Mouse (Mus musculus): ENCODE measurements around the gene 1700019N19Rik.

The 1700019N19Rik gene

DNA sequence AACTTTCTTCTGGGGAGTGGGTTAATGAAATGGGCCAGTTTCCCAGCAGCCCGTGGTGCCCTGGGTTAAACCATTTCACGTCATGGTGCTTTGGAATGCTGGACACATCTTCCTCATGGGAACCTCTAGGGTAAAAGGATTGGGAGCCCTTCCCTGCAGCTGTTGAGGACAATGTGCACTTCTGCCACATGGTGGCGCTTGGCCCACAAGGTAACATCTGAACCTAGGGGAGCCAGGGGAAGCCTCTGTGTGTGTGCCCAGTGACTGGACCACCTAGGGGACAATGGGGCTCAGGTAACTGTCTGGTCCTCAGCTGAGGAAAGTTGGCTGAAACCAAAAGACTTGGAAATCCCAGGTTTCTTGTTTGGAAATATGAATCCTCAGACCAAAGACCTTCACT is 12.1 kb upstream of the 1700019N19Rik start:
- DNase-seq (ENCODE audit: low spot score): no peak

DNA sequence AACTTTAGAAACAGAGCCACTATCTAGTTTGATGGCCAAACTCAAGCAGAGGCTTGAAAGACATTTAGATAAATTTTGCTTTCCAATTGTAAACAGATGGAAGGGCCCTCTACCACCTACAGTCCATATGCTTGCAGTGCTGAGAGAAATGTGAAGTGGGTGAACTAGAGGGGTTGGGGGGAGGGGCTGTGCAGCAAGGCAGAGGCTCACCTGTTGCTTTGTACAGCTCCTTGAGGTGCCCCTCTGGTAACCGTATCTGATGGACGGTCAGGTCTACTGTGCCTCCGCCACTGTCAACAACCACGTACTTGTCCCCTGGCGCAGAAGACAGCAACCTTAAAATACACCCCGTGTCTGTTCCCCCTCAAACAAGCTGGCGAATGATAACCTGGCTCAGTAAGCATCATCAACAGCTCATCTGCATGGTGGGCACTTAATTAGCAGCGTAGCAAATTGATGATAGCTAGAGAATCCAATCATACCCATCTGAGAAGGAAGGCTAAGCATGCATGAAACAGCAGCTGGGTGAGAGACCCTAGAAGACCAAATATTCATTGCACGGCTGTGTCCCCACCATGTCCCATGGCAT is 11.0 kb upstream of the 1700019N19Rik start:
- DNase-seq (ENCODE audit: low spot score): peak; percentile 53

DNA sequence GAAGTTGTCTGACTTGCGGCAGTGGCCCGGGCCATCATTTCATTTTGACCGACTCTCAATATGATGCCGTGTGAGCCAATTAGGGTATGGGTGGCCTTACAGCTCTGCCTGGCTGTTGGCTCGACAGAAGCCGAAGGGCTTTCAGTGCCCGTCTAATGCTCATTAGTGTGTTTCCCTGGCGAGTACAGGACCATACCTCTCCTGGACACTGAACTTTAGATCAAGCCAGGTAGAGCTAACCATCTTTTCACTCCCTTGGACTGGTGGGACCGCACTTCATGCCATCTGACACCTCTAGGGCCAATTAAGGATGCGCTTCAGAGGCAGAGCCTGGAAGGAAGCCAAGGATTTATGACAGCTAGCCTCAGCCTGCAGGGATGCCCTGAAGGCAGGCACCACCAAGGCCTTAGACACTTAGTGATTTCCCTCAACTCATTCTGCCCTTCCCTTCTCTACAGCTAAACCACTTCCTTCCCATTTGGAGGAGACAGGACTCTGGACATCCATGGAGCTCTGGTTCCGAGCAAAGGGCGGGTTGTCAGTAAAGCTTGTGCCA is 931 bp upstream of the 1700019N19Rik start:
- DNase-seq (ENCODE audit: low spot score): no peak

DNA sequence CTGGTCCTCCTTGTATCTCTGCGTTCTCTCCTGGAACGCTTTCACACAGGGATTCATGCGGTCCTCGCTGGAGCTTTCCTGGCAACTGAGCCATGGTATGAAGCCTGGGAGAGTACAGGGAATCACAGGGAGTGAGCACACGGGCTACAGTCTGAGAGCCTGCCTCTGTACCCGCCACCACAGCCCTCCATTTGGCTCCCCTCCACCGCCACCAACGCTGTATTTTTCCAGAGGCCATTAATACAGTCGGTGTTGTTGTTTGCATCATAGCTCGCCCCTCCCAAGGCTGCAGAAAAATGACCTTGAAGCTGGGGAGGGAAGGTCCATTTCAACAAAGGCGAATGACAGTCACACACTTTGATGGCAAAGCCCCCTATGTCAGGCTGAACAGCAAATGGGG is 5.1 kb downstream of the 1700019N19Rik start:
- DNase-seq (ENCODE audit: low spot score): no peak

DNA sequence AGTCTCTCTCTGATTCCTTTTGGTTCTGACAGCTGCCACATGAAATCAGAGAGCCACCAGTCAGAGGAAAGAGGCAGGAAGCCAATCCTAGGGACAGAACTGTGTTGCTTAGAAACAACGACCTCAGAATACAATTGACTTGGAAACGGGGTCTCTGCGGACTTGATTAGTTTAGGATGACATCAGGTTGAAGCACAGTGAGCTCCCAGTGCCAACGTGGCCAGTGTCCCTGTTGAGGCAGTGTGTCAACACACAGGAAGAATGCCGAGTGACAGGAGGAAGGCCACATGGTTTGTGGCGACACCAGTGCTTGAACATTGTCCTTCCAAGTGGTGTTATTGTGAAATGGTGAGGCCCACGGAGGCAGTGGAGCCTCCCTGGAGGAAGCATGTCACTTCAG is 10.3 kb downstream of the 1700019N19Rik start:
- peak; percentile 39 for DNase-seq (ENCODE audit: low spot score)

DNA sequence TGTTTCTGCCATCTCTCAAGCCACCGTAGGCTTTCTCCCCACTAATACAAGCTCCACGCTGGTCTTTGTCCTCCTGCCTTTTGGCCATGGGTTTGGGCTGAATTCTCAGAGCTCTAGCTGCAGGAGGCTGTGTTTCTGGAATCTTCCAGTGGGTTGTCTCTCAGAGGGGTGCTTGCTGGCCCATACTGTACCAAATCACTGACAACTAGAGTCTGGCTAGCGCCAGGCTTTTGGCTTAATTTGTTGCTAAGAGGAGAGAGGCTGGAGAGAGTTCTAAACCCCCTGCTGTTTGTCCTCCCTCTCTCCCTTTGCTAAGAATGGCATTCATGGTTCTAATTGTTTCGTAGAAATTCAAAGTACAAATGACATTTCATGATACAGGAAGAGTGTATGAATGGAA is 12.7 kb downstream of the 1700019N19Rik start:
- DNase-seq (ENCODE audit: low spot score): no peak

DNA sequence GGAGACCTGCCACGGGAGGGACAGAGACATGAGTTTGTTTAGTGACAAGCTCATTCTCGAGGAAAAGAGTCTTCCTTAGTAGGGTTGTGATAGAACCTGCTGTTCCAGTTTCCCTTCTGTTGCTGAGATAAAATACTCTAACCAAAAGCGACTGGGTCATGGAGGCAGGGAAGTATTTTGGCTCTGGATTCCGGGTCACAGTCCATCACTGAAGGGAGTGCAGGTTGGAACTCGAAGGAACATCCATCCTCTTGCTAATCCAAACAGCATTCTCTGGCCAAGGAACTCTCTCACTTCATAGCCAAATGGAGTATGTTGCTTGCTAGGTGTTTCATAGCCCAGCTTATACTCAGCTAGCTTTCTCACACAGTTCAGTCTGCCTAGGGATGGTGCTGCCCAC is 17.8 kb downstream of the 1700019N19Rik start:
- no peak for DNase-seq (ENCODE audit: low spot score)

DNA sequence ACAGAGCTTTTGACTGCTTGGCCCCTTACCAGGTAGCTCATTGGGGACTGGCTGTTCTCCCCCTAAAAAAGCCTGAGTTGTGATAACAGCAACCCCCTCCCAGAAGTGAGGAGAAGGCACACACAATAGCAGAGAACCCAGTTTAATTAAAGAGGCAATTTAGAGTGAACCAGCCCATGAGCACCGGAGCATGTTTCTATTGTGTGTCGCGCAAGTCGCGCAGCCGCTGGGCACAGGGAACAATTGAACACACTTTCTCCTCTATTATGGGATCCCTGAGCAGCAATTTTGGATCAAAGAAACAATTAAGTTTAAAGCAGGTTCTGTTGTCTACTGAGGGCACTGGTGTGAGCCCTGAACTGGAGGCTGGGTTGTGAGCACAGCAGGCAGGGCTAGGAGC is 26.9 kb downstream of the 1700019N19Rik start:
- no peak for DNase-seq (ENCODE audit: low spot score)

DNA sequence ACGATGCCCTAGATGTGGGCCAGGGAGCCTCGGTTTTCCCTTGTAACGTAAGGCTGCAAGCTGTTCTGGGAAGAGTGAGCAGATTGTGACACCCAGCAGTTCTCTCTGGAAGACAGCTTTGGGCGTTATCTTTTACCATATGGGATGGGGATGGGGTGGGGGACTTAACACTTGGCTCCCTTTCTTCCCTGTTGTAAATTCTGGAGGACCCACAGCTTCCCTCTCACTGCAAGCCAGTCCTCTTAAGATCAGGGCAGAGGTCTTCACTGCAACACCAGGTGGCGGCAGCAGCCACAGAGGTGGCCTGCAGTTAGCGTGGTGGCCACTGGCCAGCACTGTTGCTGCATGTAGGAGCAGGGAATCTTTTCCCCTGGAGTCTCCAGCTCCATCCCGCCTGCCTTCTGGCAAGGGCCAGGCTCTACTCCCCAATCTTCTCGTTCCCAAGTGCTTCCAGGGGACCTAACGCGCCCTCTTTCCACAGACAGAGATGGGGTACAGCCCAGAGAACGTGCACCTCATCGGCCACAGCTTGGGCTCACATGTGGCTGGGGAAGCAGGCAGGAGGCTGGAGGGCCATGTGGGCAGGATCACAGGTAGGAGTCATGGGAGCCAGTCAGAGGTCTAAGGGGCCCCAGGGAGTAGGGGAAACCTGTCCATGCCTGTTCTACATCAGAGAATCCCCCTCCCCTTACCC is 31.3 kb downstream of the 1700019N19Rik start:
- DNase-seq (ENCODE audit: low spot score): peak; percentile 26

DNA sequence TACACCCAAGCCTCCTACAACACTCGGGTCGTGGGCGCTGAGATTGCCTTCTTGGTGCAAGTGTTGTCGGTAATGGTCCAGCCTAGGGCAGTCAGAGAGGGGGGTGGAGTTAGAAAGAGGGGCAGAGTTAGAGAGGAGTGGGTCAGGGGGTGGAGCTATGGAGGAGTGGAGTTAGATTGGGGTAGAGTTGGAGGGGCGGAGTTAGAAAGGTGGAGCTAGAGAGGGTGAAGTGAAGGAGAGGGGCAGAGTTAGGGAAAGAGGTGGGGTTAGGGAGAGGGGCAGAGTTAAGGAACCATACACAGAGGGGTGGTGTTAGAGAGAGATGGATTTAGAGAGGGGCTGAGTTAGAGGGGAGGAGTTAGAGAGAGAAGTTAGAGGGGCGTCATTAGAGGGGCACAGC is 31.9 kb downstream of the 1700019N19Rik start:
- no peak for DNase-seq (ENCODE audit: low spot score)

DNA sequence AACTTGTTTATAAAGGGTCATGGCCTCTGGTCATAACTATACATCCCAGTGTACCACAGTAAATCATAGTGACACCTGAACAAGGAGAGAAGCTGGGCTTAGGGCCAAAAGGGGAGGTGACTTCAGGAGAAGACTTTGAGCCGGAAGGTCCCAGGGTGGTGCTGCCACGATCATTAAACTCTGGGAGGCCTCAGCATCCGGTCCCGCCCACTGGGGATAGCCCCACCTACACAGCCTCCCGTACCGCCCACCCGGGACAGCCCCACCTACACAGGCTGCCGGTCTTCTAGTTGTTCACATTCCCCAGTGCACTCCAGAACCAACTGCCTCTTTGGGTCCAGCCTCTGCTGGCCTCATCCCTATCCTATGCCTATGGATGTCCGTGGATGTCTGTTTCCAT is 34.8 kb downstream of the 1700019N19Rik start, which contains the start of gene Pnliprp2:
Gene Pnliprp2 (plus strand): TSS at position 297 of the 400 bp plus-strand sequence.
- DNase-seq (ENCODE audit: low spot score): no peak

DNA sequence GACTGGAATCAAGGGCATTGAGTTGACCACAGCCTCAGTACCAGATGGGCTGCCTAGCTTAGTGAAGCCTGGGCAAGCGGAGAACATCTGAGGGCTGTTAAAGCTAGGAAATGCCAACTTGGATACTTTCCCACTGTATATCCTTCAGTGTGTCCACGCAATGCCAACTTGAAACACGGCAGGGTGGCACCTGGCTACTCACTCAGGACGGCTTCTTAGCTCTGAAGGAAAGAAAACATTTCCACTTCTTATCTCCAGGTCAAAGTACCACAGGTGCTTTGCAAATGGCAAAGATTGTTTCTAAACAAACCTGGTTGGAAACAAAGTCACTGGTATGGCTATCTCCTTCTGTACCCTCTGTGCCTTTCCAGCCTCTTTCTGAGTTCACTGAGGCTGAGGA is 35.4 kb downstream of the 1700019N19Rik start:
- no peak for DNase-seq (ENCODE audit: low spot score)

DNA sequence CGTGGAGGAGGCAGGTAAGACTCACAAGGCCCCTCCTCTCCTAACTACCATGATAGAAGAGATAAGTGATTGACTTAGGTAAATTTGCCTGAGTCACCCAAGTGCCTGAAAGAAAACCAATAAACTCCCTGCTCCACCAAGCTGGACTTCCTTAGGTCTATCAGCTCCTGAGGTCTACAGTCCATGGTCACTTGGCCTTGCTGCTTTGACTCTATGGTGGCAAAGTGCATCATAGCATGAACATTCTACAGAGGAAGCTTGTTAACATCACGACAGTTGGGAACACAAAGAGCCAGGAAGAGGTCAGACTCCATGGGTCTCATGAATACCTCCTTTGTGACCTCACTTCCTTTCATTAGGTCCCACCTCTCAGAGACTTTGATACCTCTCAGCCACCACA is 42.8 kb downstream of the 1700019N19Rik start:
- no peak for DNase-seq (ENCODE audit: low spot score)

DNA sequence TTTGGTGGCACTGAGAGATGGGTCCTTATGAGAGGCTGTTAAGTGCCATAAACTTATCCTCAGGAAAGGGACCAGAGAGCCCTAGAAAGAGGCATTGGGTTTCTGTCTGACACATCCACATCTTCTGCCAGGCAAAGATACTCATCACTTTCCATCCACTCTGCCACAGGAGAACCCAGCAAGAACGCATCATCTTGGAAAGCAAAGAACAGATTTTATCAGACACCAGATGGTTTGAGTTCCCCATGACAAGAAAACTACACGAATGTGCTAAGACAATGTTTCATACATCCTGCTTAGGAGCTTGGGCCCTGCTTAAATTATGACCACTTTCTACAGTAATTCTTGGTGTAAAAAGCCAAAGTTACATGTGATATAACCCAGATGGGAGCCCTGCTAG is 43.4 kb downstream of the 1700019N19Rik start:
- peak; percentile 9 for DNase-seq (ENCODE audit: low spot score)

DNA sequence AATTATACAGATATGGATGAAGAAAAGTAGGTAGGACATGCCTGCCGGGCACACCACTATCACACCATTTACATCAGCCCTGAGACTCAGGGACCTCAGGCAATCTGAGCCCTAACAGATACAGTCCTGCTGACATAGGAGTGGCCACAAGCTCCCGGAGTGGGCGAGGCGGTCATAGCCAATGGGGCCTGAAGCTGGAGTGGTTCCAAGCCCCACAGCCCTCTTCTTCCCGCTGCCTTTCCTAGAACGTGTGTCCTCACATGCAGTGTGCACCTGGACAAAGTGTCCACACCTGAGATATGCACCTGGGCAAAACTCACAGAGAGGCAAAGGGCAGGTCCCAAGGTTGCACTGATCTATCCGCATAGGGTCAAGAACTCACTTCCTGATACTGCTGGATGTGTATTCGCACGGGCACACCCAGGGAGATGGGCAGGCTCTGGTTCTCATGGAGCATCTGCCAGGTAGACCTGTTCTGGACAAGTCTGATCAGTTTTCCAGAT is 46.7 kb downstream of the 1700019N19Rik start:
- no peak for DNase-seq (ENCODE audit: low spot score)

DNA sequence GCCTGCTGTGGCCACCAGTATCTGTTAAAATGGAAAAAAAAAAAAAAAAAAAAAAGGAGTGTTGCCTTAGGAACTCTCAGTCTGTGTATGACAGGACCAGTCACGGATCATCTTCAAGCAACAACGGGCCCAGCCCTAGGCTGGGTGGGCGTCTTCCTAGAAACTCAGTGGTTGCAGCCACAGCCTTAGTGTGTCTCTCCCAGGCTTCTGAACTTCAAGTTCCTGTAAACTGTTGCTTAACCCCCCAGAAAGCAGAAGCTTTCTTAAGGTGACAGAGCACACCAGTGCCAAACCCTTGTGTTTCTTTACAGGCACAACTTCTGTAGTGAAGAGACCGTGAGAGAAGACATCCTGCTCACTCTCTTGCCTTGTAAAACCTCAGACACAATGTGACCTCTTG is 50.5 kb downstream of the 1700019N19Rik start:
- no peak for DNase-seq (ENCODE audit: low spot score)

DNA sequence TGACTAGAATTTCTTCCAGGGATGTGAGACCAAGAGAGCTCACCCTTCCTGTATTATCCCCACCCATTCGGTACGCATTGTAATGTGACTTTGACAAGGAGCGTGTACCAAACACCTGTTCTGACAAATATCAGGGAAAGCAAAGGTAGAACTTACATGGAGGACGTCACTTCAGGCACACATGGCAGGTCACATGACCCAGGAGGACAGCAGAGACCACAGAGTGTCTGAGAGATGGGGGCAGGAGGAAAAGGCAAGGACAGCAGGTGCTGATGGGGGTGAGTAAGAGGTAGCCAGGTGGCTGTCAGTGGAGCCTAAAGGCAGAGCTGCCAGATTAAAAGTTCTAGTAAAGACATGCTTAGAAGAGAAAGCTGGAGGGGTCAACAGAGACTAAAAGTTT is 51.5 kb downstream of the 1700019N19Rik start:
- DNase-seq (ENCODE audit: low spot score): no peak

DNA sequence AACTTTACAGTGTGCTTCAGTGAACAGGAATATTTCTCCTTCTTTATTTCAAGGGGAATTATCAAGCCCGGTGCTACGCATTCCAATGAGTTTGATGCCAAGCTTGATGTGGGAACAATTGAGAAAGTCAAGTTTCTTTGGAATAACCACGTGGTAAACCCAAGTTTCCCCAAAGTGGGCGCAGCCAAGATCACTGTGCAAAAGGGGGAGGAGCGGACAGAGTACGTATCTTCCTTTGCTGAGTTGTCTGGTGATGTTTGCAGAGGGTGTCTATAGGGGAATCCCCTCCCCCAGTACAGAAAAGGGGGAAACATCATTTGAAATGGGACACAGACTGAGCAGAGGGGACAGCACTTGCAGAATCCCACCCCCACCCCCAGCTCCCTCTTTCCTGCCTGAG is 53.2 kb downstream of the 1700019N19Rik start:
- DNase-seq (ENCODE audit: low spot score): no peak

DNA sequence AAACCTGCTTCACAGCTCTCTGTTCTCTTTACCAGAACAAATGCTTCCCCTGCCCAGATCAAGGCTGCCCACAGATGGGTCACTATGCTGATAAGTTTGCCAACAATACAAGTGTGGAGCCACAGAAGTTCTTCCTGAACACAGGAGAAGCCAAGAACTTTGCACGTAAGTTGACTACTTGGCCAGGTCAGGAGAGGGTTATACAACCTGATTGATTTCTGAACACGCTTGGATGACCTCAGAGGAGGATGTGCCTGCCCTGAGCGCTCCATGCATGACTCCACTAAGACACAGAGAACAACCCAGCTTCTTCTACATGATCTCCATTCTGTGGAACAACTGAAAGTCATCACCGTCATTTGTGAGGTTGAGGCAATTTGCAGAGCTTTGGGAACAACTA is 56.1 kb downstream of the 1700019N19Rik start:
- DNase-seq (ENCODE audit: low spot score): no peak
